Mouse (Mus musculus) frontal cortex, postnatal 25 days (tissue): ENCODE measurements around the gene Minos1.

Source experiments
- DNase-seq, 2 experiments: peaks; one replicate each; pipeline ENCODE4 v3.0.0; 2022; ENCODE audit warnings: low spot score in 2 of 2

Gene Minos1

GRCm38 (mm10) chr4:139130701-139131549 is at the start of gene Minos1:
Minos1 (minus strand) TSS chr4:139131113.
- peak; percentile 97 to 98 for DNase-seq

GRCm38 (mm10) chr4:139179731-139180625 is 49.1 kb upstream of the Minos1 start:
- DNase-seq, result no peak

DNA sequence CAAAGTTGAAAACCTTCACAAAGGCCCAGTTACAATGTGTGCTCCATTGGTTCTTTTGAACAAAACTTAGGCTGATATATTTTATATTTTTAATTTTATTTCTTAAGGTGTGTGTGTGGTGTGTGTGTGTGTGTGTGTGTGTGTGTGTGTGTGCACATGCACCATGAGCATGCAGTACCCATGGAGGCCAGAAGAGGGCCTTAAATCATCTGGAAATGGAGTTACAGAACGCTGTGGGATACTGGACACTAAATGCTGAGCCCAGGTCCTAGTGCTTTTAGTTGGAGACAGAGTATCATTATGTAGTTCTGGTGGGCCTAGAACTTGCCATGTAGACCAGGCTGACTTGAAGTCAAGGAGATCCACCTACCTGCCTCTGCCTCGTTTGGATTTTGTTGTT is 48.3 kb upstream of the Minos1 start:
- DNase-seq, result no peak

GRCm38 (mm10) chr4:139178377-139178776 is 47.5 kb upstream of the Minos1 start:
- DNase-seq, result no peak

- DNase-seq, result no peak
These were observed 47.0 kb upstream of the Minos1 start for GRCm38 (mm10) chr4:139177921-139178320.

DNA sequence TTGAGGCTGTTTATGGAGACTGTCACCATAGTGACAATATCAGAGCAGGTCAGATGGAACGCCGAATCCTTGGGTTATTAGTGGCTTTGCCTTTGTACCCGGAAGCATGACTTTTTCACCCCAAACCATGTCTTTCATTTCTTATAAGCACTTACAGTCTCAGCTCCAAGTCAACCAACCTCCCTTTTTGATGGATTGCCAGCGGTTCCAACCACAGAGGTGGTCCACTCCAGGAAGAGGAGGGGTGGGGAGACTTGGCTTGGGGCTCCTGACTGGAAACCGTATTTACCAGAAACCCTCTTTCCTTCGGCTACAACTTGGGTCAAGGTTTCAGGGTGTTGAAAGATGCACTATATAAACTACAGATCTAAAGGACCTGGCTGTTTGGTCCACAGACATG is 45.1 kb upstream of the Minos1 start:
- no peak for DNase-seq

DNA sequence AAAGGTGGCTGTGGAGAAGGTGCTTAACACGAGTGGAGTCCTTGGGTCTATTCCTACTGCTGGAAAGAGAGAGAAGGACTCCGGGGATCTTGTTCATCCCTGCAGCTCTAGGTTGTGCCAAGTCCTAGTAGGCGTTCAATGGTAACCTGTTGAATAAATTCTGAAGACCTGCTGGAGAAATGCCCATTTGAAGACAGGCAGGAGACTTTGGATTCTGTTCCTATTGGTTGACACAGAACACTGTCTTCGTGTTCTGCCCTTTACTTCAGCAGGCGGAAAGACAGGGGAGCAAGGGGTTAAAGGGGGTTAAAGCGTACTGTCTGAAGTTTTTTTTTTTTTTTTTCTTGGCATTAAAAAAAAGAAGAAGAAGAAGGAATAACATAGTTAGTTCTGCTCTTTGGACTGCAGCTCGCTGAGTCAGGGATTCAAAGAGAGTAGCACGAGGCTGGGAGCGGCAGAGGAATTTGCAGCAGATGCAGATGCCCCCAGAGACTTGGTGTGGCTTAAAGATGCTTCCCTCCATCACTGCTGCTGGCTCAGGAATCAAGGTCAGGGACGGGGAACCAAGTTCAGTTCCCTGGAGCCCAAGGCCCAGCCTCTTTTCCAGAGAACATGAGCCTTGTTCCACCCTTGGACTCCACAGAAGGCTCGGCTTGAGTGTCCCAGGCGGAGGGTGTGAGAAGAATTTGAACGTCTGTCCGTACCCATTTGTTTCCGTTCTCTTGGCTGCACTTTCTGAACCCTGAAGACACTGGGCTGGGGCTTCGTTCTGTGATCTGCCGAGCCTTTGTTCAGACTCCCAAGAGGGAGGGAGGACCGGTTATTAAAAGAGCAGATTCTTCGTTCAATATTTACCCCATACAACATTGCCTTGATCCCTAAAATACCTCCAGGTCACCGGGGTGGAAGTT is 44.4 kb upstream of the Minos1 start:
- DNase-seq, result no peak

DNA sequence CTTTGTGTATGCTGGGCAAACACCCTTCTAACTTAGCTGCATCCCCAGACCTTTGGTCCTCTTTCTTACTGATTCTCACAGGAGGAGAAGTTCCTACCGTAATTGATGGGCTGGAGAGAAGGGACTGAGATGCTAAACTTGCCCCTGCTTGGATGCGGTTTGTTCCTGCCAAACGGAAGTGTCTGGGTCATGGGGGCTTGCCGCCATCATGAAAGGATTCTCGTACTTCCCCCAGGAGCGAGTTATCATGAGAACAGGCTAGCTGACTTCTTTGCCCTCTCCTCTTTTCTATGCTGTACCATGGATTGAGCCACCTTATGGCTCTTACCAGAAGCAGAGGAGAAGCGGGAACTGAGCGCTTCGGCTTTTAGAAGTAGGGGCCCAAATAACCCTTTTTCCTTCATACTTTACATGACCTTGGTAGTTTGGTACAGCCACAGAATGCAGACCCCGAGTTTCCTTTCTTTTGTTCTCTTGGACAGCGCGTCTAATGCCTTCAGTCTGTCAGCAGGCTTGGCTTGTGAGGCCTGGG is 38.9 kb upstream of the Minos1 start:
- no peak for DNase-seq

GRCm38 (mm10) chr4:139168985-139169747 is 38.3 kb upstream of the Minos1 start:
- no peak for DNase-seq

- no peak for DNase-seq
These were observed 36.2 kb upstream of the Minos1 start for GRCm38 (mm10) chr4:139167107-139167506.

- no peak for DNase-seq
These were observed 35.3 kb upstream of the Minos1 start for GRCm38 (mm10) chr4:139166244-139166643.

DNA sequence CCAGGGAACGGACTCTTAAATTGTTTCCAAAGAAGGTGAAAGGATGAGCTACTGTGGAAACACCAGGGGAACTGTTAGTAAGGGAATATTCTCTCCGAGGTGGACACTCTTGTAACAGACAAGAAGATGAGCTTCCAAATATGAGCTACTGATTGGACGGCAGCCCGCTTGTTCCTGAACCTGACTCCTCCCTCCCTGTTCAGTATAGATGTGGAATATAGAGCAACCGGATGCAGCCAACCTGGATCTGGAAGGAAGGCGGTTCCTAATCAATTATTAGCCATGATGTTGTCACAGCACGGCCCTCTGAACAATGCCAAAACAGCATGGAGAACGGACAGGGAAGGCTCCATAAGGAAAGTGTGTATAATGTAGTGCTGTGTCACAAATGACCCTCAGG is 34.3 kb upstream of the Minos1 start:
- DNase-seq, result no peak

DNA sequence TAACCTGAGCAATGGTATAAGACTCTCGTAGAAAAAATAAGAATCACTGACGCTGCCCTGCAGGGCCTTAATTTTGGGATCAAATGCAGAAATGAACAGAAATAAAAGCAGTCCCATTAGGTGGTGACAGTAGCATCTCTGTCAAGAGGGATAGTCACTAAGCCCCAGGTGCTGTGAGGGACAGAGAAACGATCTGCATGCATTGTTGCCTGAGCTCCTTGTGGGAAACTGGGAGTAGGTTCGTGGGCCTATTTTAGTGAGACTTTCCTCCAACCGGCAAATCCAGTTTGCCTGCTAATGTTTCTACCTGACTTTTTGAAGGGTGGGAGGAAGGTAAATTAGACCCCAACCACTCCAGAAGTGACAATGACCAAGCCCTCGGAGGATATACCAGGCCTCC is 33.2 kb upstream of the Minos1 start:
- DNase-seq, result no peak

GRCm38 (mm10) chr4:139161076-139161475 is 30.2 kb upstream of the Minos1 start:
- no peak for DNase-seq

DNA sequence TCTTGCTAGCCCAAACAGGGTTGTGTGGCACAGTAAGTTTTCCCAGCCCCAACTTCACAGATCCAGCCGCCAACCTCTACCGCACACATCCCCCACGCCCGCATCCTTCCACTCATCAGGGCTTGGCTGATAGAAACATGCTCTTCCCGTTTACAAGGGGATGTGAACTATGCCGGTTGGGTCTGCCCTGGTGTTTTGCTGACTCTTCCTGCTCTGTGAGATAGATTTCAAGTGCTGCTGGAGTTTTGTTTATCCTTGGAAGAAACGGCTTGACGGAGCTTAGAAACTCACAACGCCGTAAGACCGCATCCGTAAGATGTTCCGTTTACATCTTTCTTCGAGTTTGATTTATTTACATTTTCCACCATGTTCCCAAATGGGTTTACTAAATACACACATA is 27.4 kb upstream of the Minos1 start:
- DNase-seq, result no peak

DNA sequence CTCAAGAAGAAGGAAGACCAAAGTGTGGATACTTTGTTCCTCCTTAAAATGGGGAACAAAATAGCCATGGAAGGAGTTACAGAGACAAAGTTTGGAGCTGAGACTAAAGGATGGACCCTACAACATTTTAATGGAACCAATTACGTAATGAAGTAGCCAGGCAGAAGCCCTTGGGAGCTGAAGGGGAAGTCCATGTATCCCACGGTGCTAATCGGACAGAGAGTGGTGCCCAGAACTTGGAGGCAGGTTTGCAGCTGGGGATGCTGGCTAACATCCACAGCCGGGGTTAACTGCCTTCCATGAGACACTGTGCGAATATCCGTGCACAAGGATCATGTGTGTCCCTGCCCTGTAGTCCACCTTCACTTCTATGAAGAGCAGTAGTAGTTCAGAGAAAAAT is 25.6 kb upstream of the Minos1 start:
- DNase-seq, result no peak

GRCm38 (mm10) chr4:139154576-139155307 is 23.8 kb upstream of the Minos1 start:
- no peak for DNase-seq

GRCm38 (mm10) chr4:139151370-139151769 is 20.5 kb upstream of the Minos1 start:
- DNase-seq, result no peak

DNA sequence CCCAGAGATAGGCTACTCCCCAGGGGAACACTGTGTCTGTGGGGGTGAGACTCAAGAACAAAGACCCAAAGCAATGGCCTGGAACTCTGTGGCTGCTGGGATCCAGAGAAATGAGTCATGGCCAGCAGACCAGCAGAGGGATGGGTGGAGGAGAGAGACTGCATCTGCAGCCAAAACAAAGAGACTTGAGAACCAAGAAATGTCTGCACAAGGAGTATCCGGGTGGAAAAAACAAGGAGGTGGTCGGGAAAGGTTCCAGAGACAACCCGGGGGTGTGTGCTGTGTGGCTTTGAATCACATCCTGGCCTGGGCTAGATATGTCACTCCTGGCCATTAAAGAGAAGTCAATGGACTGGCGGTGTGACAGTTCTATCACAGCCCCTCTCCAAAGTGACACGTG is 15.8 kb upstream of the Minos1 start:
- no peak for DNase-seq

GRCm38 (mm10) chr4:139145156-139145555 is 14.2 kb upstream of the Minos1 start:
- no peak for DNase-seq
